Mouse (Mus musculus) testis, adult 2 months (tissue): ENCODE data around the gene Lrrc59.

Experiments
- CTCF ChIP-seq: fragments of 200-500 bp; IDR thresholded peaks from 2 replicates; pipeline ENCODE4 v1.5.1; 2012; ENCODE audit warnings: low read depth, mild to moderate bottlenecking, inconsistent platforms, low read length, moderate library complexity; ENCODE audit not compliant: control insufficient read depth, insufficient read depth, insufficient replicate concordance
- POLR2A ChIP-seq: fragments of 200-500 bp; IDR thresholded peaks from 2 replicates; pipeline ENCODE4 v1.6.1; 2012; ENCODE audit warnings: low read depth, mild to moderate bottlenecking, inconsistent platforms, low read length, moderate library complexity; ENCODE audit not compliant: control insufficient read depth

- TF ChIP-seq POLR2A (no peak), CTCF (no peak)
Observed at GRCm38 (mm10) chr11:94587511-94587910, 42.1 kb upstream of the Lrrc59 start.
